Mouse (Mus musculus): ENCODE measurements at regions not wholly inside any gene's neighbourhood (a gene's known extent, or its start where the extent isn't known, plus 50 kb on each side); places are given as distances from the start of the nearest gene placed in this dataset.
"Not testable (repeated sequence)": the region's sequence is repeated elsewhere in the genome, so short reads cannot be mapped to it uniquely, and the experiment has no call there.

DNA sequence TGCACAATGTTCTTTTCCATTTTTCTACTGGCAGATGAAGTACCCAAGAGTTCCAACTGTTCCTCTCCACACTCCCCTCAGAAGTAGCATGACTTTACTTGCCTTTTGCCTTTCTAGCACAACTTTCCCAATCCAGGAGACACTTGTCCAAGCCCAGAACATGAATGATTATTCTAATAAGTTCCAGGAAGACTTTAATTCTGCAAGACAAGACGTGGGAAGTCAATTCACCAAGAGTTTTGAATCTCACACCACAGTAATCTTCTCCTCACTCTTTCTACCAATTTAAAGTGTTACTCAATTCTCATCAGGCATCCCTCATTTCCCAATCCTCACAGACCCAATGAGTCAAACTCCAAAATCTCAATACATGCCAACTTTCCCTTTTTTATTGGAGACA lies 122.4 kb downstream of the Car2 start:
- no peak for DNase-seq (ENCODE audit: low spot score in 2 of 2)
- intact Hi-C loops (cut with DNase I) = no loop called here

DNA sequence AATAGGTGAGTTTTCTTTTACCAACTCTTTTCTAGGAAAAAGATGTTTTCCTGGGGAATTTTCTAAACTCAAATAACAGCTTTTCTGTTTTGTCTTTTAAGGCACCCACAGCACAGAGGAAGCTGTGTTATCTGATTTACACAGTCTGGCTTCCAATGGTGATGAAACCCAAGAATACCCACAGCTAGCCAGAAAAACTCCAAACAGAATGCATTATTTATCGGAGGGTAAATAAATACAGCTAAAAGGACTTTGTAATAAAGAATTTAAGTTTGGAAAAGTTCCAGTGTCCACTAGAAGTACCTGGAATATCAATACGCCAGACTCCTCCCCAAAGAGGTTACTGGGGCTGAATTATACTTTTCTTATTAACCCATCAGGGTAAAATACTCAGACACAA lies 123.7 kb downstream of the Car2 start:
- DNase-seq (ENCODE audit: low spot score in 2 of 2) = no peak
- intact Hi-C loops (cut with DNase I) = no loop called here

DNA sequence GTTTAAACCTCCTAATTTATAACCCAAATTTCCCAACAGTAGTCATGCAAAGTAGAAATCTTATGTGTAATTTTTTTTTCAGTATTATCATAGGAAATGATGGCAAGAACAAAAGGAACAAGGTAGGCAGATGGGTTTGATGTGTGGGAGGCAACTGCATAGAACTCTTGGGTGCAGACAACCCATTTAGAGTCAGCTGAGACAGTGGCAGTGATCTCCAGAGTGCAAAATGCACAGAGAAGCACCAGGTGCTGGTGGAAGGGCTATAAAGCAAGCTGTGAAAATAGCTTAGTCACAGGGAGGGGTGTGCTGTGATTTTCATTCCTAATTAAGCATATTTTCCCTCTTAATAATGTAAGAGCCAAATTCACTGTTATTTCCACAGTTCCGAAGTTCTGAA lies 130.5 kb downstream of the Car2 start:
- intact Hi-C loops (cut with DNase I) = no loop called here
- DNase-seq (ENCODE audit: low spot score in 2 of 2) = peak; percentile 28

DNA sequence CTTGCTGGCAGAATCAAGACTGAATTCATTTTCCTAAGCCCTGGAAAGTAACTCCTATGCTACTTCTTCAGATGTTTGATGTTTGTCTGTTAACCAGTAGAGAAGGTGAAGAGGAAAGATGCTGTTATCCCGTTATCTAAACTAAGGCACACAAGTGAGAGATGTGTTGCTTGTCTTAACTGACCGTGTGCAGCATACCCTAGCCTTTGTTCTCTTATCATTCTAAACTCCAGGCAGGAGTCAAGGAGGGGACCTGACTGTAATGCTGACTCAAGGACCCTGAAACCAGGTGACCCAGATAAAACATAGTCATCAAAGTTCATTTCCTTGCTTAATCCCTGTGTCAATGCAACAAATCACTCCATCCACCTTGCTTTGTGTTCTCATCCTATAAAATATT lies 136.7 kb downstream of the Car2 start:
- no peak for DNase-seq (ENCODE audit: low spot score in 2 of 2)
- intact Hi-C loops (cut with DNase I) = no loop called here

DNA sequence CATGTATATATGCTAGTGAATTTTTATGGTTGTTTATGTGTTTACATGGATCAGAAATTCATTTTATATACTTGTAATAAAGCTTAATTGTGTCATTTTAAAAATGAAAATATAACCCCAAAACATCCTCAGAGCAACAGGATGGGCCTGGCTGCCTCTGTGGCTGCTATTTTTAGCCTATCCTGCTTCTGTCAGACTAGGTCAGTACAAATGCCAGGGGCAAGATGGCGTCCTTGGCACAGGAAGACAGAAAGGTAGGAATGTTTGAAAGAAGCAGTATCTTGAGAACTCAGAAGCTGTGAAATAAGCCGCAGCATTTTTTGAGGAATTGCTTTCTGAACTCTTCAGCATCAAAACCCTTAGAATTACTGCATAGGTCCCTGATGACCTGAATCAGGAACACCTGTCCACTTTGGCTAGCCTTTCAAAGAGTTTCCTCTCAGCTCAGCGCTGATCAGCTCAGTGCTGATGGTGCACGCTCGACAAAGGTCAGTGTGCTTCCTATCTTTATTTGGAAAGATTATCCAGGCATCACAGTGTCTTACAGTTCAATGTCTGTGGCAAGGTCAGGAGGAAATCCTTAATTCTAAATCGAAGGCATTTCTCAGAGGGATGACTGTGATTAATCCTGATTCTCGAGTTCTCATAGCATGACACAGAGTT lies 154.9 kb downstream of the Car2 start:
- DNase-seq (ENCODE audit: low spot score in 2 of 2) = no peak
- intact Hi-C loops (cut with DNase I) = no loop called here

DNA sequence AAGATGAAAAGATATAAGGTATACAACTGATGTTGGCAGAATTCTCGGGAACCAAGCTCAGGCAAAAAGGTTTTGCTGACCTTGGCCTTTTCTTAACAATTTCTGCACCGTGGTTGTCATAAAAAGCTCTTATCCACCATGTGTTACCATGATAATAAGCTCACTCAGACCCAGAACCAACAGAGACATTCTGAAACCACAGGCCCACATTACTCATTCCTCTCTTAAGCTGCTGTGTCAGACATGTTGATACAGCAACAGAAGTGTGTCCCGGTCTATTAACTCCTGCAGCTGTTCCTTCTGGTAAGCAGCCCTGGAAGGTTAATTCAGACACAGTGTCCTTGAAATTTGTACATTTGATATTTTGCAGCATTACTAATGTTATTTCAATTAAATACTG lies 167.9 kb downstream of the Car2 start:
- no peak for DNase-seq (ENCODE audit: low spot score in 2 of 2)
- intact Hi-C loops (cut with DNase I) = no loop called here

DNA sequence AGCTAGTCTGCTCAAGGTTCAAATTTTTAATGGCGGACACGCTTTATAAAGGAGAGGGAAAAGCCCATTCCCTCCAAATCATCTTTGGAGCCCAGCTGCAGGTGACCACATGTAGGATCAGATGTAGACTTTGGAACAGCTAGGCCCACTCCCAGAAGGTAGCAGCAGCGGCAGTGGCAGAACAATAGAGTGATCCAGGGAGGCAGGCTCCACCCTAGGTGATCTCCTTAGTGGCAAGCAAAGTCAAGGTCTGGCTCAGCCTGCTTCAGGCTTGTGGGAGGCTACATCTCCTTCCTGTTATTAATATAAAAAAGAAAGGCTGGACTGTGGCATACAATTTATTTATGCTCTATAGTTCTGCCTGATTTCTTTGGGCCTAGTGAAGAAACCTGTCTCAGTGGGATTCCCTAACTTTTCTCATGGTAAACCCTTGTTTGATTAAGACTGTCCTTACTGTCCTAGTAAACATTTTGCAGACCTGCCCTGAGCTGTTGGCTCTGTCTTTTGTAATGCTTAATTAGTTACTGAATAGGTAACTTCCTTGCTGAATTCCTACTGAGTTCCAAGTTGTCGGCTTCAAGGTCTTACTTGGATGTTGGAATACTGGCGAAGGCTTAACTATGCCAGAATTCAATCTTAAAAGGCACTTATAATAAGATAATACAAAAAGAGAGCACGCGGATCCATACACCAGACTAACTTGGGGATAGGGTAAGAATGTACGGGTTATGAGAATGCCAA lies 169.6 kb downstream of the Car2 start:
- not testable (repeated sequence) for DNase-seq (ENCODE audit: low spot score in 2 of 2)

DNA sequence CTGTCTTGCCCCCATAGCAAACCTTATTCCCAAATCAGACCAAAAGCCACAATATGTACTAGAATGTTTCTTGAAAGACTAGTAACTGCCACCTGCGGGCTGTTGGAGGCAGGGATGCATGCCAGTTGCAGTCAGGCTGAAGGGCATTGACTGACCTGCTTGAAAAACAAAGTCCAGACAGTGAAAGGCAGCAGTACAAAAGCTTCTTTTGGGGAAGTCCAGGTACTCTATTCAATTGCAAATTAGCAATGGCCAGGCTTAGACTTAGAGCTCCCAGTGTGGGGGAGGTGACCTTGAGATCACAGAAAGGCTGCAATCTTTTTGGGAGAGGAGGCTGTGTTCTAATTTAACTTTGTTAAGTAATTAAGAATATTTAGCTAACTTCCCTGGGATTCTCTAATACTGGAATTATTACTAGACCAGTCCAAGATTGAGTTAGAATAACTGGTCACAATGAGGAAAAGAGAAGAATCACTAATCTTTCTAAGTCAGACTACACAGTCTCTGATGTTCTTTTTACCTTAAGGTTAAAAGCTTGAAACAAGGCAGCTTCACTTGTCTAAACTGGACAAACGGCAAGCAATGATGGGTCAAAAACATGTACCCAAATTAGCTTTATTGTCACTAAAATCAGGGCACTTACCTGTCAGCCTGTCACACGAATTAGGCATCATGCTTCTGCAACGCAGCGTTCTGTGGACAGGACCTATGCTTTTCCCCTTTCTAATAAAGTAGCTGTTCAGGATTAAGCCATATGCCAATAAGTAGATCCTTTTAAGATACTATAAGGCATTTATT lies 170.9 kb downstream of the Car2 start:
- DNase-seq (ENCODE audit: low spot score in 2 of 2); intact Hi-C loops (cut with DNase I): not testable (repeated sequence)

More for the DNA sequence above, 169.6 kb downstream of the Car2 start:
- intact Hi-C loops (cut with DNase I) = not testable (repeated sequence)

DNA sequence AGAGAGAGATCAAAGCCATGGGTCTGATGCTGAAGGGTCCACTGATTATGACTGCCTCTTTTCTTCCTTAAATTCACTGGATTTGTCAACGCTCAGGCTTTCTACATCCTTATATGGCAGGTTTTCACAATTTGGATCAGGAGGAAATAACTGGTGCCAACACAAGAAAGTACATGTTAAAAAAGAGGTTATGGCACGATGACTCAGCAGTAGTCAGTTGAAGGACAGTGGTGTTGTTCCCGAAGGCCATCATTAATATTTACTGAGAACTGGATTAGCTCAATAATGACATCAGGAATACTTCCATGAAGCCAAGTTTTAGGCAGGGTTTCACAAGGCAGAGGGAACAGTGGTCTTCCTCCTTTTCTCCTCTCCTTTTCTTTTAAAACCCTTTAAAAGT lies 179.6 kb downstream of the Car2 start:
- intact Hi-C loops (cut with DNase I) = no loop called here
- no peak for DNase-seq (ENCODE audit: low spot score in 2 of 2)

DNA sequence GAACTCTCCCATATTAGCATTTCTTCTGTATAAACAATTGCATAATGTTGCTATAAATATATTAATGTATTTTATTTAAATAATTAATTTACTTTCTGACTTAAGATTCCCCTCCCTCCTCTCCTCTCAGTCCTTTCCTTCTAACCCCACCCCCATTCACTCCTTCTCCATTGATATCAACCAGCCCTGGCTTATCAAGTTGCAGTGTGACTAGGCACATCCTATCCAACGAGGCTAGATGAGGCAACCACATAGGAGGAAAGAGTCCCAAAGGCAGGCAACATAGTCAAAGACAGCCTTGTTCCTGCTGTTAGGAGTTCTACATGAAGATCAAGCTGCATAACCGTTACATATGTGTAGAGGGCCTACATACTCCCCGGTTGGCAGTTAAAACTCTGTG lies 182.2 kb downstream of the Car2 start:
- DNase-seq (ENCODE audit: low spot score in 2 of 2) = no peak
- intact Hi-C loops (cut with DNase I) = no loop called here

DNA sequence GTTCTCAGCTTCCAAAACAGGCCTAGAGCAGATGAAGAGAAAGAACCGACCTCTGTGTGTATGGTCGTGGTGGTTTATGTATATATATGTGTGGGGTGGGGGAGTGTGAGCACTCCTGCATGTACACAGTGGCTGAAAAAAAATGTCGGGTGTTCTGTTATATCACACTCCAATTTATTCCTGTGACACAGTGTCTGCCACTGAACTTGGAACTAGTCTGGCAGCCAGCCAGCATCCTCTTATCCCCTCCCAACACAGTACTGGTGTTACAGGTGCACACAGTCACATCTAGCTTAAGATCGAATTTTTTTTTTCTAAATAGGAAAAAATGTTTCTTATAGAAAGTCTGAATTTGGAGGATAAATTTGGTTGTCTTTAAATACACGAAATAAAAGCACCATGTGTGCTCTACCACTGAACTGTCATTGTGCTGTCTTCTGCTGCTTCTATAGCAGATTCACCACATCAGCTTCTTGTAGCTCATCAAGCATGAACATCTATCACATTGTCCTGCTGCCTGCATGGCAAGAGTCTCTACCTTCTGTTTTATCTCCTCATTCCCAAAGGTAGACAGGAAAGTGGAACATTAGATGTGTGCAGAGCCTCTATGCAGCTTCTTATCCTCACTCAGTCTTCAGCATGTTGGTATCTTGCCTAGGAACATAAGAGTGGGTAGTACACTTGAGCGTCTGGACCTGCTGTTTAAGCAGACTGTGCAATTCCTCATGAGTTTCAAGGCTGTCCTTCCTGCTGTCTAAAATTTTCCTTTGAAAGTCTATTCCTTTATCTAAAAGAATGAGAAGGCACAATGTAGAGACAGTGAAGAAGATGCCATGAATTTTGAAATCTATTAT lies 185.2 kb downstream of the Car2 start:
- intact Hi-C loops (cut with DNase I) = loop anchor here (10.0 kb wide), 1 partner anchor 186 kb away; the partner anchor contains the start of gene Car2
- DNase-seq (ENCODE audit: low spot score in 2 of 2) = peak in 1 of 2 experiments; percentile 46

DNA sequence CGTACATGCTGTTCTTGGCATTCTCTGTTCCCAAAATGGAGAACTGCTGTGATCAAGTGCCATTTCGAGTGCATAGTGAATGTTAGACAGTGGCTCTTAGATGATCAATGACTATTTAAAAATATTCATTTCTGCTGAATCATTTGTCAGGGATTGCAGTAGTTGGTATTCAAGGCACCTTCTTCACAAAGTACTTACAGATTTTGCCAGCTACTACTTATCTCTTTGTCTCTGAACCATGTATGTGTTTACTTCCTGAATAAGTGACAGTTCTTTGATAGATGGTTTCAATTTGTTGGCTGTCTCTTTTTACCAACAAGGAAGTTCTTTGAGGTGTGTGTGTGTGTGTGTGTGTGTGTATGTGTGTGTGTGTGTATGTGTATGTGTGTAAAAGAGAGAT lies 187.3 kb downstream of the Car2 start:
- intact Hi-C loops (cut with DNase I) = loop anchor here (10.0 kb wide), 1 partner anchor 189 kb away; the partner anchor contains the start of gene Car2
- no peak for DNase-seq (ENCODE audit: low spot score in 2 of 2)

DNA sequence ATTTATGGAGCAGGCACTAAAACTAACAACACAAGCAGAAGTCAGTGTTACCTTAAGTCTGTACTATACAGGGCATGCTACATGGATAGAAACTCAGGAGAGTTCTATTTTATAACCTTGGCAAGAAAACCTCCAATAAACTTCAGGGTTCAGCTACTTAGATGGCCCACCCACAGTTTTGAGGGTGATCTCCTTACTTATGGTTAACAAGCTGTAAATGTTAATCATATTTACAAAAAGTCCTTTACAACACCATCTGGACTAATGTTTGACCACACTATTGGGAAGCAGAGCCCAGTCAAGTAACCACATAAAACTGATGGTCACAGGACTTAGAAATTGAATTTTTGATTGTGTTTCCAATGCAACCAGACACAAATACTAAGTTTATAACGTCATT lies 187.8 kb downstream of the Car2 start:
- intact Hi-C loops (cut with DNase I) = loop anchor here (10.0 kb wide), 1 partner anchor 189 kb away; the partner anchor contains the start of gene Car2
- DNase-seq (ENCODE audit: low spot score in 2 of 2) = no peak

DNA sequence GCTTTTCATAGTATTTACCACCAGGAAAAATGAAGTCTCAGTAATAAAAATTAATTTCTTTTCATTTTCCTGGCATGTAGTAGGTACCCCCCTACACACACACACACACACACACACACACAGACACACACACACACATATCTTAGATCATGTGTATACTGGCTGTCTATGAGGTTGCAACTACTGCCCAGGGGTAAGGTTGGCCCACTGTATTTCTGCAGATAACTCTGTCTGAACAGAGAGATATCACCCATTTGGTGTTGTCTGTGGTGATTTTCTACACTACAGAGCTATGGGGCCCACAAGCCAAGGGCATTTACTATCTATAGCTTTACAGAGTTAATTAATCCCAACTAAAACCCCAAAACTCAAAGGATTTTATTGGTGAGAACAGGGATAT lies 188.9 kb downstream of the Car2 start:
- DNase-seq (ENCODE audit: low spot score in 2 of 2) = no peak
- intact Hi-C loops (cut with DNase I) = loop anchor here (10.0 kb wide), 1 partner anchor 190 kb away; the partner anchor contains the start of gene Car2

DNA sequence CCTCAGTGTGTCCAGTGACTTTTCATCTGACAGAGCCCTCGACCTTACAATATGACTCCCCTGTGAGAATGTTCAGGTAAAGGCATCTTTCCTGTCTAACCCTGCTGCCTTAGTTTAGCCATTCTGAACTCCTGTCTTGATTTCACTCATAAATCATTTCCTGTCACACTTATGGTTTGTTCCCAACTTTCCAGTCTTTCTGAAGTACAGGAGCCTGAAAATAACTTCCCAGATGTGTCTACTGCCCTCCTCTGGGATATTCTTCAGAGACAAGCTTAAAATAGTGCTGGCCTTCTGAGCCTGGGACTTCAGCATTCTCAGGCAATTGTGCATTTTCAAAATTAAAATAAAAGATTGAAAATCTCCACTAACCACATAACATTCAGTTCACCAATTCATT lies 204.1 kb downstream of the Car2 start:
- intact Hi-C loops (cut with DNase I) = no loop called here
- no peak for DNase-seq (ENCODE audit: low spot score in 2 of 2)

DNA sequence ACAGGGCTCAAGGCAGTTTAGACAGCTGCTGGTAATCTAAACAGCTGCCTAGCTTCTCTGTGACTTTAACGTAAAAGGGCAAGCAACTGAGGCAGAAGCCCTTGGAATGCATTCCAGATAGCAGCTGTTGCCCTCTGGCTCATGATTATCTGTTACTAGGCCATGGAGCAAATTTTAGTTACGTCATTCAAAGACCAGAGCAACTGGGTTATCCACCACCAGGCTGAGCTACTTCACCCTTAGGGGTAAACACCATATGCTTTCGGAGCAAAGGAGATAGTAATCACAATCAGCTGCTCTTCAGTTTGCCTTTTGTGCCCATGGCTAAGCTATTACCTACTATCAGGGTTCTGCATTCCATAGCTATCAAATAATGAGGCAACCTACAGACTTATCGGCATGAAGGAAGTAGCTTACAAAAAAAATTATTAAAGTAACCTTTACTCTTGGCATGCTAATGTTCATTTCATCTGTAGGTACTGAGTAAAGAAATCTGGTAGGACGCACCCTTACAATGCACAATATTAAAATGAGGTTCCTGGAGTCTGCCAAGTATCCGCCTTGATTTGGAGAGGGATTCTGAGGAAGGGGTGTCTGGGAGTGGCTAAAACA lies 212.2 kb downstream of the Car2 start:
- no peak for DNase-seq (ENCODE audit: low spot score in 2 of 2)
- intact Hi-C loops (cut with DNase I) = no loop called here

DNA sequence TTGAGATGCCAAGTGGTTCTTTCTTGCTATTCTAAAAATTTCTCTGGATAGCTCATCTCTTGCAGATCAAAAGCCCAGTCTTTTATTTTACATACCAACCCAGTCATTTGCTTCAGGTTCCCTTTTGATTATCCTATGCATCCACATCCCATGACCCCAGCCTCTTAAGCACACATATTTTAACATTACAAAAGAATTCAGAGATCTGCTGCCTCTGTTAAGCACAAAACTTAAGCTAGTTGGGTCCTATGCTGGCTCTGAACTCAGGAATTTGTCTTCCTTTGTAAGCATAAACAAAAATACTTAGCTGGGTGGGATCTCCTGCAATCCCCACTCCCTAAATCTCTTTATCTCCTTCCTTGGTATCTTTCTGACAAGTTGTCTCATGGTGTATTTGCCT lies 212.9 kb downstream of the Car2 start:
- intact Hi-C loops (cut with DNase I) = no loop called here
- no peak for DNase-seq (ENCODE audit: low spot score in 2 of 2)

DNA sequence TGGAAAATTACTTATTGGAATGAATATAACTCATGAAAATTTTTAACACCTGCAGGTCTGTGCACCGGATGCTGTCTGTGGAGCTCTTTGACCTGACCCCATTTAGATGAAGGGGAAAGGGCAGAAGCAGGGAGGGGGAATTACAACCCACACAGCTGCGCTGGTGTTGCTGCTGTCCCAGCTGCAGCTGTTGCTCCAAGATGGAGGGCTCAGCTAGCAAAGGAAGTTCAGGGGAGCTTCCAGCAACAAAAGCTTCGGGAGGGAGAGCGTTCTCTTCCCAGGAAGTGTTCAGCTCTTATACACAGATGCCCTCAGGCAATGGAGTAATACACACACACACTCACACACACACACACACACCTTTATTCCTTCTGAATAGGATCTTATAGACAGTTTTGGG lies 219.6 kb downstream of the Car2 start:
- intact Hi-C loops (cut with DNase I) = no loop called here
- DNase-seq (ENCODE audit: low spot score in 2 of 2) = no peak

DNA sequence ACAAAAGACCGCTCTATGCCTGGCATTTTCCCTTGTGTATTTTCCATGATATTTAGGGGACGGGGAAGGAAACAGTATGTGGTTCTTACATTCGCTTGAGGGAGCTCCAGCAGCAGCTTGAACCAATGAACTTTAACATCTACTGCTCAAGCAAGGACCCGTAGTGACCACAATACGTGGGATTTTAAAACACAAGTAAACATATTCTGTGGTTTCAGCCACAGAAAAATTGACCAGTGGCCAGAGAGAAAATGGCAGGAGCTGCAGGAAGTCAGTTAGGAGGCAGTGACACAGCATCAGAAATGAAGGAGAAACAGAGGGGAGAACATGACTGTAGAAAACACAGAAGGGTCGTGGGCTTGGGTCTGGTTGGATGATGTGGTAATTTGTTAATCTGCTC lies 220.2 kb downstream of the Car2 start:
- intact Hi-C loops (cut with DNase I) = no loop called here
- DNase-seq (ENCODE audit: low spot score in 2 of 2) = no peak

Measured in left cerebral cortex, postnatal 25 days (tissue).